Mouse (Mus musculus): ENCODE data around the gene Calml4. TPM values are rescaled to one million over a fixed set of nuclear protein-coding genes. Genes with fewer than 3 reads are reported as not detected.

Calml4 gene
- polyA plus RNA-seq, 1 experiment from 2014 or later = 0.67 TPM

Other genes with a start within 250 kb of the Calml4 start
- 2.0 and 2.2 TPM in 2 replicates for gene Itga11, start 180.3 kb upstream of the Calml4 start, polyA plus RNA-seq (2016; fragmentation: Nextera tagmentation; extraction: Ambion mirVana)
- 30.2 and 30.3 TPM in 2 replicates for gene Fem1b, start 46.1 kb upstream of the Calml4 start, polyA plus RNA-seq (2016; fragmentation: Nextera tagmentation; extraction: Ambion mirVana)
- gene Cln6, start 19.3 kb upstream of the Calml4 start, polyA plus RNA-seq (2016; fragmentation: Nextera tagmentation; extraction: Ambion mirVana) = 11.2 and 12.1 TPM in 2 replicates
- gene Pias1, start 129.8 kb downstream of the Calml4 start, polyA plus RNA-seq (2016; fragmentation: Nextera tagmentation; extraction: Ambion mirVana) = 50.4 and 52.1 TPM in 2 replicates

Data from embryonic facial prominence, embryonic 10.5 days (tissue).